Mouse (Mus musculus) bone marrow, adult 2 months (tissue): ENCODE data around the gene Ccdc9b. TPM values are rescaled to one million over a fixed set of nuclear protein-coding genes. Genes with fewer than 3 reads are reported as not detected.

Experiments used
- H3K27ac ChIP-seq: fragments of 200-500 bp; 2 replicates; pipeline ENCODE4 v1.5.1; 2012; ENCODE audit warnings: low read depth, mild to moderate bottlenecking, control low read depth, inconsistent platforms, low read length; ENCODE audit not compliant: control insufficient read depth, poor library complexity, insufficient read depth
- H3K4me1 ChIP-seq: fragments of 200-500 bp; 2 replicates; pipeline ENCODE4 v1.6.1; 2011; ENCODE audit warnings: low read length; ENCODE audit not compliant: control insufficient read depth, insufficient read depth
- H3K4me3 ChIP-seq: fragments of 200-500 bp; replicated peaks from 2 replicates; pipeline ENCODE3; 2011; ENCODE audit warnings: mild to moderate bottlenecking, low read depth, low read length, control low read depth; ENCODE audit not compliant: control insufficient read depth
- CTCF ChIP-seq: fragments of 200-500 bp; IDR thresholded peaks from 2 replicates; pipeline ENCODE4 v1.5.1; 2011; ENCODE audit warnings: low read length, control low read depth; ENCODE audit not compliant: control insufficient read depth, insufficient read depth
- POLR2A ChIP-seq: fragments of 200-500 bp; IDR thresholded peaks from 2 replicates; pipeline ENCODE4 v1.6.1; 2011; ENCODE audit warnings: low read depth, mild to moderate bottlenecking, control low read depth, low read length, borderline replicate concordance; ENCODE audit not compliant: control insufficient read depth
- WGBS: fragments of 180-500 bp; shearing (Covaris S2); methylation state at CpG from one replicate; pipeline ENCODE4 v1.1.7; 2018; 5-methylcytosine and 5-hydroxymethylcytosine counted together
- polyA plus RNA-seq: library from polyadenylated mRNA; stranded (reverse); fragments of >200 nt; gene quantifications from 2 replicates; pipeline ENCODE4 v1.2.4, GENCODE M21; 2011; ENCODE audit warnings: low replicate concordance; ENCODE audit not compliant: missing spikeins, insufficient read depth, insufficient read length

Ccdc9b gene
- 2.2 and 3.5 TPM in 2 replicates for polyA plus RNA-seq

GRCm38 (mm10) chr2:118761906-118762783 lies at the start of gene Ccdc9b:
Gene Ccdc9b, minus strand, starts transcription at chr2:118762661.
- 20% methylated on average over 29 of the region's 29 CpGs for WGBS
- peak within 1 kb of the TSS; percentile 52 for H3K27ac ChIP-seq
- H3K4me3 ChIP-seq, result peak within 1 kb of the TSS; percentile 5
- peaks cover 2% of the 10 kb centered on the region for H3K4me1 ChIP-seq
- TF ChIP-seq CTCF, result no peak
- 0 out of 2 replicates have a peak, but pooled peaks have one; percentile 25 for TF ChIP-seq POLR2A

- WGBS, result 80% methylated on average over 2 of the region's 2 CpGs
- peaks cover 2% of the 10 kb centered on the region; the same call in 1 of the 2 replicates for H3K4me1 ChIP-seq
- no peak for TF ChIP-seq POLR2A
- no peak for TF ChIP-seq CTCF
- no peak overlapping the region for H3K27ac ChIP-seq
- H3K4me3 ChIP-seq, result no peak overlapping the region
These were observed 48.4 kb upstream of the Ccdc9b start for GRCm38 (mm10) chr2:118810861-118811260.

GRCm38 (mm10) chr2:118806860-118807259 lies 44.4 kb upstream of the Ccdc9b start:
- no peaks in the 10 kb centered on the region; the same call in 1 of the 2 replicates for H3K4me1 ChIP-seq
- H3K4me3 ChIP-seq, result no peak overlapping the region
- H3K27ac ChIP-seq, result no peak overlapping the region
- TF ChIP-seq CTCF (no peak), POLR2A (no peak)
- WGBS, result 69% methylated on average over 4 of the region's 4 CpGs

GRCm38 (mm10) chr2:118805756-118806155 lies 43.3 kb upstream of the Ccdc9b start:
- 54% methylated on average over 3 of the region's 3 CpGs for WGBS

GRCm38 (mm10) chr2:118805137-118805536 lies 42.7 kb upstream of the Ccdc9b start:
- WGBS, result 33% methylated on average over 3 of the region's 3 CpGs
- H3K27ac ChIP-seq, result no peak overlapping the region
- no peak overlapping the region for H3K4me3 ChIP-seq
- H3K4me1 ChIP-seq, result no peaks in the 10 kb centered on the region; the same call in 1 of the 2 replicates
- no peak for TF ChIP-seq POLR2A
- no peak for TF ChIP-seq CTCF

More at GRCm38 (mm10) chr2:118805756-118806155, 43.3 kb upstream of the Ccdc9b start:
- Histone ChIP-seq H3K4me3 (no peak overlapping the region), H3K4me1 (no peaks in the 10 kb centered on the region; the same call in 1 of the 2 replicates), H3K27ac (no peak overlapping the region)
- no peak for TF ChIP-seq CTCF
- TF ChIP-seq POLR2A, result no peak

- Histone ChIP-seq H3K4me1 (no peaks in the 10 kb centered on the region; the same call in 1 of the 2 replicates), H3K4me3 (no peak overlapping the region), H3K27ac (no peak overlapping the region)
- WGBS, result 13% methylated on average over 2 of the region's 2 CpGs
- TF ChIP-seq CTCF (no peak), POLR2A (no peak)
These were observed 42.0 kb upstream of the Ccdc9b start for GRCm38 (mm10) chr2:118804474-118804873.

- Histone ChIP-seq H3K4me3 (no peak overlapping the region), H3K4me1 (no peaks in the 10 kb centered on the region; the same call in 1 of the 2 replicates), H3K27ac (no peak overlapping the region)
- 78% methylated on average over 4 of the region's 4 CpGs for WGBS
- no peak for TF ChIP-seq POLR2A
- no peak for TF ChIP-seq CTCF
These were observed 40.2 kb upstream of the Ccdc9b start for GRCm38 (mm10) chr2:118802542-118803118.

- TF ChIP-seq POLR2A (no peak), CTCF (no peak)
- WGBS, result 17% methylated on average over 4 of the region's 4 CpGs
- peaks cover 2% of the 10 kb centered on the region; the same call in 1 of the 2 replicates for H3K4me1 ChIP-seq
- H3K4me3 ChIP-seq, result no peak overlapping the region
- no peak overlapping the region for H3K27ac ChIP-seq
These were observed 31.2 kb upstream of the Ccdc9b start for GRCm38 (mm10) chr2:118793636-118794035.
